Mouse (Mus musculus) monocyte, adult 59 days (primary cell): Measurements from ENCODE around the gene Wdr54. TPM values are rescaled to one million over a fixed set of nuclear protein-coding genes. Genes with fewer than 3 reads are reported as not detected.

Experiments used
- total RNA-seq, 2 experiments: library from RNA; stranded (reverse); gene quantifications; one replicate each; pipeline ENCODE4 v1.2.4; 2023

Wdr54 gene
- total RNA-seq = under 1 TPM in 1 of 2 experiments, not detected in 1; 0.34 TPM

DNA sequence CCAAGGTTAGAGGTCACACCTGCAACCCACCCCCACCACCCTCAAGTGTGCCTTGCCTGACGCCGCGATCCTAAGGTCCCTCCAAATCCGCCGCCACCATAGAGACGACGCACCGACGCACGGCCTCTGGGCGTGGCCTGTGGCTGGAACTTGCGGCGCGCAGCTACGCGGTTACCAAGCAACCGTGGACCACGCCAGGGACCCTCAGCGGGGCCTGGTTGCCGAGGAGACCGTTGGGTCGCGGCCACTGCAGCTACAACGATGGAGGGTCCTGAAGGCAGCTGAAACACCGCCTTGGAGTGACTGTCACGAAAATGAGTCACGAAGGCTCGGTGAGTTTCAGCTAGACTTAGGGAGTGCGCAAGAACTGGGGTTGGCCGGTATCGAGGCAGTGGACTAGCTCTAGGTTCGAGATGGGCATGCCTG lies at the start of gene Wdr54, which contains the start of gene 1700003E16Rik:
Wdr54 (minus strand) TSS at position 139 of the 426 bp plus-strand sequence.
1700003E16Rik (plus strand) TSS at position 146 of the 426 bp plus-strand sequence.

DNA sequence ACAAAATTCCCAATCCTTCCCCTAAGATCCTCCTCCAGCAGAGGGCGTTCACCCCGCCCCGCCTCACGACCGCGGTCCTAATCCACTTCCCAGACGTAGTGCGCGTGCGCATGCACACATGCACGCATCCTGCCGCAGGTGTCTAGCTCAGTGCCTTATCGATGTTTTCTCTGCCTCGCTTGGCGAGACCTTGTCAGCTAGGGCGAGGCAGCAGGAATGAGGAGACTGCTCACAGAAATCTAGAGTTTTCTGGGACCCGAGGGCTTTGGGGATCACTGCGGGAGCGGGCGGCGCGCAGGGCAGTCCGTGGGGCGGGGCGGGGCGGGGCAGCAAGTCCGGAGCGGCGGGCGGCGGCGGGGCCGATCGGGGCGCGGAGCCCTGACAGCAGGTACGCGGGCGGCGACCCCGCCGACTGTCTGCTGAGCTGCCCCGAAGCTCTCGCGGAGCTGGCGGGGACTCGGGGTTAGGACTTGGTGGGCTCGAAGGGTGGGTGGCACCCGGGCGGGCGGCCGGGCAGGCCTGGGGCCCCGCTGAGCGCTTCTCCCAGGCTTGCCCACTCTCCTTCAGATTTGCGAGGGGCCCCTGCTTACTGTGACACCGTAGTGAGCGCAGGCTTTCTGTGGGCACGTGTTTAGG lies 9.5 kb upstream of the Wdr54 start, which contains the start of gene Dctn1:
Dctn1 (plus strand) TSS at position 314 of the 636 bp plus-strand sequence.

DNA sequence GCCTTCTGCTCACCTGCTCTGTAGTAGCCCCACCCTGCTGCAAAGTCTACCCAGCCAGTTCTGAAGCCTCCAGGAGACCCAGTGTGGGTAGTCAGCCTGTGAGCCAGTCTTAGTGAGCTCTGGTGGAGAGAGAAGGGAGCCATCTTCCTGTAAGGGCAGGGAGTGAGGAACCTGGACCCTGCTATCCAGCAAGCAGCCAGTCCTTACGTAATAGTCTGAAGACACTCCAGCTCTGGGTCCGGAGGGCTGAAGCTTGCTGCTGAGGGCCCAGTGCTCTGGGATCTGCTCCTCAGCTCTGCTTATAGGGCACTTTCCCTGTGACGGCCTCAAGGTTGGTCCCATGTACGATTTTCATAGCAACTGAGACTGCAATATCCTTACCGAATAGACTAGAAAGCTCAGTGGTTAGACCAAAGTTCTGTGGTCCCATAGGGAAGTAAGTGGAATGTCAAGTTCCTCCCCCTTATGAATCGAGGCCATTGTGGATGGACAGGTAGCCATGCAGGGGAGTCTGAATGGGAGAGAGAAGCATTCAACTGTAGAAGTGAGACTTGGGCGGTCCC lies 21.2 kb downstream of the Wdr54 start, which contains the start of gene Rtkn:
Rtkn (plus strand) TSS at position 513 of the 563 bp plus-strand sequence.

DNA sequence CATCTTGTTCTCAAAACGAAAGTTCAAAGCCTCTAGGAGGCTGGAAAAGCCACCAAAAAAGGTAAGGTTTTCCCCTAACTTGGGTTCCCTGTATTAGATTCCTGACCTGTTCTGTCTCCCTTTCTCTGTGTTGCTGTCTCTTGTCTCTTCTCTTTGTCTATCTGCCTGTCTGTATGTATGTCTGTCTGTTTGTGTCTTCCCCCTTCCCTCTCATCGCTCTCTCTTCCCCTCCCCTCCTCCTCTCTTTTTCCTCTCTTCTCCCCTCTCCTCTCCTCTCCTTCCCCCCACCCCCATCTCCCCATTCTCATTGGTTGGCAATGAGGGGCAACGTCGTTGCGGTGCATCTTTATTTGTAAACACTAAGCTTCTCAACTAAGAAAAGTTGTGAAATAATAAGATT lies 30.9 kb downstream of the Wdr54 start, which contains the start of gene Ino80b:
Ino80b (minus strand) TSS at position 101 of the 400 bp plus-strand sequence.

DNA sequence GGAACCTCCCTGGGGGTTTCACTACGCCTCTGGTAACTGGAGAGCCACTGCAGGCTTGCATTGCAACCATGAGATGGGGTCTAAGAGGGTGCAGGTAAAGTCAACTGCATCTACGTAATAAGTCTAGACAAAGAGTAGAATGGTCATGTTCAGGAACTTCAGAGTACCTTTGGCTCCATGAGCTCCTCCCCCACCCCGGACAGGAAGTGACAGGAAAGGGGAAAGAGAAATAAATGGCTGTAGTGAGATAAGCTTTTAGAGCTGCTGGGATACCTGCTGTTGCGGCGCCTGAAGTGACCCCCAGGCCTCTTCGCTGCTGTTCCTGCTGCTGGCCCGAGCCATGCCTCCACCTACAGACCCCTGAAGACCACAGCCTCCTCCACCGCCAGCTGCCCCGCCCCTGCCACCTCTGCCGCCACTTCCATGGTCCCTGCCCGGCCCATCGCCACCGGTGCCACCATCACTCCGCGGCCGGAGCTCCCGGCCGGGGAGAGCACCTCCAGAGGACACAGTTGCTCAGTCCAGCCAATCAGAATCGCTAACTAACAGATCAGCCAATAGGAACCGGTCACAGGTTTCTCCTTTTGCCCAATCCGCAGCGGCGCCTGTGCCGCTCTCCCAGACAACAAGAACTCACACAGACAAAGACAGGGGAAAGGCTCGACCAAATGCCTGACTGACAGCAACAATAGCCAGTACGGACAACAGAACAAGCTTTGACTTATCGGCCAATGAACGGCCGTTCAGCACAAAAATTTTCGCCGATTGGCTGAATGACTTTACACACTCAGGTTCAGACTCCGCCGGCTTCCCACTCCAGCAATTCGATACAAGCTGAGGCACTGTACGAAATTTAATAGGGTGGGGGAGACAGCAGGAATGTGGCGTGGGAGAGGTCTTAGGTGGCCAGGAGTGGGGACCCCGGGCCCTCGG lies 35.0 kb downstream of the Wdr54 start, which contains the start of gene Wbp1:
Wbp1 (minus strand) TSS at position 630 of the 933 bp plus-strand sequence.

DNA sequence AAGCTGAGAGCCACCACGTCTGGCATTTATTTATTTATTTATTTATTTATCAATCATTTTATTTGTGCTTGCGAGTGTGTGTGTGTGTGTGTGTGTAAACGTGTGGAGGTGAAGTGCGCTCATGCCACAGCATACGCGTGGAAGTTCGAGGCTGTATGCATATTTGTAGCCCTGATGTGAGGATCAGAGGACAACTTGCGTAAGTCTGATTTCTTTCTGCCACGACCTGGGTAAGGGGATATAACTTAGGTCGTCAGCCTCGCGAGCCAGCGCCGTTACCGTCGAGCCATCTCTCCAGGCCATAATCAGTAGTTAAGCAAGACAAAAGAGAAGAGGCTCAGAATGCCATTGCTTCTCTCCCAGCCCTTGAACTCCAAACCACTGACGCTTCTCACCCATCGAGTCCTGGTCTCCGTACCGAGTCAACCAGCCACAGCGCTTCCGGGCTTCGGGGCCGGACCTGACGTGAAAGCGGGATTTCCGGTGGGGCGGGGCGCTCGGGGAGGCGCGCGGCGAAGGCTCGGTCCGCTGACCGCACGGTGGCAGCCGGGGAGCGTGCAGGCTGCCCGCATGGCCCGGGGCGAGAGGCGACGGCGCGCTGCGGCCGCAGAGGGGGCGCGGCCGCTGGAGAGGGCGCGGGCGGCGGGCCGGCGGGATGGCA lies 41.1 kb downstream of the Wdr54 start, which contains the start of gene Mogs:
Mogs (plus strand) TSS at position 486 of the 661 bp plus-strand sequence.

DNA sequence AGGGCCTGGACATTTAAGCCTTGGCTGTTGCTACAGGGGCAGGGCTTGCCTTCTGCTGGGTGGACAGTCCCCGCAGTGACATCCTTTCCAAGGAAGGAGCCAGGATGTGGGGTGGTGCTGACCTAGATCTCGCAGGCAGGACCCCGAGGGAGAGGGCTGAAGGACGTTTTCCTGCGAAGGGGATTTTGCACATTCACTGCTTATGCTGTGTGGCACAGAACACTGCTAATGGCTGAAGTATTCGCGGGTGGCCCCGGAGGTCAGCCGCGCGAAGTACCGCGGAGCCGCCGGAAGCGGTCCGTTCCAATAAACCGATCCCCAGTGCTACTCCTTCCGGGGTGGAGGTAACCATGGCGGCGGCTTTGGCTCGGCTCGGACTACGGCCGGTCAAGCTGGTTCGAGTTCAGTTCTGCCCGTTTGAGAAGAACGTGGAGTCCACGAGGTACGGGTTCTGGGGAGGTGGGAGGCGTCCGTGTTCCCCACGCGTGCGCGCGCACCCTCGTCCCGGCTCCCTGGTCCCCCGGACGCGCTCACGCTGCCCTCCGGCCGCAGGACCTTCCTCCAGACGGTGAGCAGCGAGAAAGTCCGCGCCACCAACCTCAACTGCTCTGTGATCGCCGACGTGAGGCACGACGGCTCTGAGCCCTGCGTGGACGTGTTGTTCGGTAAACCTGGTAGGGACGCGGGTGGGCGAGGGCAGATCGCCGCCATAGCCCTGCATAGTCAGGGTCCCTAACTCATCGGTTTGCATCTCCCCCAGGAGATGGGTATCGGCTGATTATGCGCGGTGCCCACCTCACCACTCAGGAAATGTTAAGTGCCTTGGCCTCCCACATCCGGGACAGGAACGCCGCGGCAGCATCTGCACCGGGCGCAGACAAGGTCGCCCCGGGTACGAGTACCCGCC lies 47.2 kb downstream of the Wdr54 start, which contains the start of gene Mrpl53:
Mrpl53 (plus strand) TSS at position 279 of the 907 bp plus-strand sequence.

DNA sequence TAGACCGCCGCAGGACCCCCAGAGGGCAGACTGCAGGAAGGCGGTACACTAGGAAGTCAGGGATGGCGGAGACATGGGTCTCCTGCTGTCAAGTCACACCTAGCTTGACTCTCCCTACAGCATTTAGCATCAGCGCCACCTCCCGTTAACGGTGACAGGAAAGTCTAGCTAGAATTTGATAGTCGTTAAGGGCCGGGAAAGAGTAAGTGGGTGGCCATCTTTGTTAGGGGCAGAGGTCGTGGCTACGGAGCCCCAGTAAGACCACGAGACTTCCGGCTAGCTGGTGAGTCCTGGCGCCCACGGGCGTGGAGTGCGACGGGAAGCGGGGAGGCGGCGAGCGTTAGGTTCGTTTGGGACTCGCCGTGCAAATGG lies 54.9 kb downstream of the Wdr54 start, which contains the start of the genes Ccdc142 and Gm42688:
Ccdc142 (plus strand) TSS at position 286 of the 372 bp plus-strand sequence.
Gm42688 (plus strand) TSS at position 302 of the 372 bp plus-strand sequence.

Other genes with a start within 250 kb of the Wdr54 start
- gene Sema4f, start 216.6 kb downstream of the Wdr54 start, total RNA-seq = under 1 TPM; 0.27 to 0.60 TPM
- gene M1ap, start 209.5 kb downstream of the Wdr54 start, total RNA-seq = 1 to 10 TPM; 1.8 to 2.7 TPM
- 10 to 100 TPM; 54.7 to 55.2 TPM for gene Dok1, start 122.9 kb downstream of the Wdr54 start, total RNA-seq
- 1 to 10 TPM; 2.1 to 2.2 TPM for gene Loxl3, start 122.2 kb downstream of the Wdr54 start, total RNA-seq
- gene Aup1, start 101.9 kb downstream of the Wdr54 start, total RNA-seq = 100 to 1,000 TPM; 353 to 380 TPM
- gene Htra2, start 101.1 kb downstream of the Wdr54 start, total RNA-seq = 100 to 1,000 TPM in 1 of 2 experiments, 10 to 100 TPM in 1; 94.4 to 101 TPM
- gene Dqx1, start 98.6 kb downstream of the Wdr54 start, total RNA-seq = 1 to 10 TPM; 6.2 to 6.5 TPM
- gene Tlx2, start 86.1 kb downstream of the Wdr54 start, total RNA-seq = not detected
- gene Pcgf1, start 78.5 kb downstream of the Wdr54 start, total RNA-seq = 10 to 100 TPM; 22.7 to 26.8 TPM
- gene Lbx2, start 70.0 kb downstream of the Wdr54 start, total RNA-seq = not detected
- 1 to 10 TPM; 6.0 to 8.2 TPM for gene Ccdc142, start 54.8 kb downstream of the Wdr54 start, total RNA-seq
- 1 to 10 TPM; 5.8 to 6.9 TPM for gene Gm42688, start 54.8 kb downstream of the Wdr54 start, total RNA-seq
- 10 to 100 TPM; 23.5 to 23.7 TPM for gene Mrpl53, start 47.4 kb downstream of the Wdr54 start, total RNA-seq
- 10 to 100 TPM; 34.1 to 37.5 TPM for gene Mogs, start 40.9 kb downstream of the Wdr54 start, total RNA-seq
- 10 to 100 TPM; 23.8 to 26.6 TPM for gene Wbp1, start 34.8 kb downstream of the Wdr54 start, total RNA-seq
- gene Ino80b, start 31.0 kb downstream of the Wdr54 start, total RNA-seq = 10 to 100 TPM; 26.6 to 28.6 TPM
- under 1 TPM in 1 of 2 experiments, not detected in 1; 0.30 TPM for gene Rtkn, start 20.9 kb downstream of the Wdr54 start, total RNA-seq
- not detected for gene 1700003E16Rik, start within 50 bp of the Wdr54 start, total RNA-seq
- 100 to 1,000 TPM; 127 TPM for gene Dctn1, start 9.5 kb upstream of the Wdr54 start, total RNA-seq
- not detected for gene Slc4a5, start 63.4 kb upstream of the Wdr54 start, total RNA-seq
- 10 to 100 TPM; 21.3 to 21.8 TPM for gene Mthfd2, start 169.5 kb upstream of the Wdr54 start, total RNA-seq
- gene Mob1a, start 169.6 kb upstream of the Wdr54 start, total RNA-seq = 100 to 1,000 TPM; 204 to 207 TPM
- 10 to 100 TPM; 11.2 to 11.4 TPM for gene Bola3, start 192.8 kb upstream of the Wdr54 start, total RNA-seq